Mouse (Mus musculus): ENCODE results near the gene Tbc1d32. TPM values are rescaled to one million over a fixed set of nuclear protein-coding genes. Genes with fewer than 3 reads are reported as not detected.

The Tbc1d32 gene
- polyA plus RNA-seq, 1 experiment from 2014 or later = 1.5 TPM

DNA sequence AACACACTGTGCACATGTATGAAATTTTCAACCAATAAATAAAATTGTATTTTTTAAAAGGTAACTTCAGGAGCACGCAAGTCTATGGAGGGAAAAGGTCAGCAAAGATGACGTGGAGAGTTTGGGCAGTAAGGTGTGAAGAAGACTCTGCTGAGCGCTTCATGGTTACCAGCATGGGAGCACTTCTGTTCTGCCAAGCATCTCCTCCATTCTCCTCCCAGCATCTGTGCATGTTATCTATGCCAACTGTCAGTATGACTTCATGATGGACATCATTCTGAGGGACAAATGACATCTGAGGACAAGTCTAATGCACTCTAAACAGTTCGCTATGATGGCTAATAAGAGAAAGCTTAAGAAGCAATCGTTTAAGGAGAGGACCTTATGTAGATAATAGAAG lies 91.3 kb downstream of the Tbc1d32 start:
- no peaks in the 10 kb centered on the region for H3K9me3 ChIP-seq (ENCODE audit: control insufficient read depth, low read length)
- WGBS = 89% methylated on average over 5 of the region's 5 CpGs
- no peaks in the 10 kb centered on the region for H3K27me3 ChIP-seq (replicated peaks; ENCODE audit: control insufficient read depth, insufficient read depth, low read length)
- H3K4me1 ChIP-seq (replicated peaks; ENCODE audit: control insufficient read depth, insufficient read depth, low read length) = no peaks in the 10 kb centered on the region
- no peaks in the 10 kb centered on the region for H3K36me3 ChIP-seq (ENCODE audit: control insufficient read depth, insufficient read depth, low read length)
- no peak overlapping the region for H3K27ac ChIP-seq (ENCODE audit: low read depth, low read length)
- ATAC-seq (replicated peaks; ENCODE audit: low FRiP score) (no peak), DNase-seq (ENCODE audit: low spot score) (no peak)
- H3K9ac ChIP-seq (ENCODE audit: low read depth, low read length) = no peak overlapping the region
- no peak overlapping the region for H3K4me2 ChIP-seq
- no peak overlapping the region for H3K4me3 ChIP-seq (ENCODE audit: low read depth, low read length)

DNA sequence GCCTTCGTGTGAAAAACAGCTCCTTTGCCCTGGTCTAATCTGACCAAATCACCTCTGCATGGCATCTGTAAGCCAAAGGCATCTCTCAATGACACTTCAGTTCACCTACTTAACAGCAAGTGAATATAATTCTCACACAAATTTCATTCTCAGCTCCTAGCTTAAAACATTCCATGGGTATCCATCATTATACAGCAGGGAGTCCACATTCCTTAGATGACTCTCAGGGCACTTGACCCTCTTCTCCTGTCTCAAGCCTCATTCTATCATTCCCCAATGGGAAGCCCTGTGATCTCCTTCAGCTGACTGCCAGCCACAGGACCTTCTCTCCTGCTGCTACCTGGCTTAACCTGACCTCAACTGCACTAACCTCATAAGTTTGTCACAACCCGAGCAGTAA lies 98.8 kb downstream of the Tbc1d32 start:
- no peak for ATAC-seq (replicated peaks; ENCODE audit: low FRiP score)
- Histone ChIP-seq H3K36me3 (ENCODE audit: control insufficient read depth, insufficient read depth, low read length) (no peaks in the 10 kb centered on the region), H3K4me3 (ENCODE audit: low read depth, low read length) (no peak overlapping the region), H3K9me3 (ENCODE audit: control insufficient read depth, low read length) (no peaks in the 10 kb centered on the region), H3K27ac (ENCODE audit: low read depth, low read length) (no peak overlapping the region), H3K27me3 (replicated peaks; ENCODE audit: control insufficient read depth, insufficient read depth, low read length) (no peaks in the 10 kb centered on the region), H3K9ac (ENCODE audit: low read depth, low read length) (no peak overlapping the region), H3K4me2 (no peak overlapping the region), H3K4me1 (replicated peaks; ENCODE audit: control insufficient read depth, insufficient read depth, low read length) (no peaks in the 10 kb centered on the region)
- DNase-seq (ENCODE audit: low spot score) = no peak
- WGBS = 92% methylated on average over 2 of the region's 2 CpGs

DNA sequence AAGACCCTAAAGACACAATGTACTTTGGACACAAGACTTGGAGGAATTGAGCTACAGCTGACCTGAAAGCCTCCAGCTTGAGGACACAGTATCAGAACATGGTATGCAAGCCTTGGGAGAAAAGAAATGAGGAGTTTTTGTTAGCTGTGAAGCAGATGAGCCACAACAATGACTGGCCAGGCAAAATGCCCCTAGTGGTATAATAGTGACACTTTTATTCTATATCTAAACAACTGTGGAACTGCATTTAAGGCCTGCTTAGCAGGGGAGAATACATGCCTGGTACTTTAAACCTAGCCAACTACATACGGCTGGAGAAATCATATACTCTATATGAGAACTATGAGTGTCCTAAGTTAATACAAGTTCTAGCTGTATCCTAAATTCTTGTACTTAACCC lies 101.5 kb downstream of the Tbc1d32 start:
- Histone ChIP-seq H3K4me3 (ENCODE audit: low read depth, low read length) (no peak overlapping the region), H3K4me2 (no peak overlapping the region), H3K9me3 (ENCODE audit: control insufficient read depth, low read length) (no peaks in the 10 kb centered on the region), H3K27me3 (replicated peaks; ENCODE audit: control insufficient read depth, insufficient read depth, low read length) (no peaks in the 10 kb centered on the region), H3K36me3 (ENCODE audit: control insufficient read depth, insufficient read depth, low read length) (no peaks in the 10 kb centered on the region), H3K4me1 (replicated peaks; ENCODE audit: control insufficient read depth, insufficient read depth, low read length) (no peaks in the 10 kb centered on the region), H3K9ac (ENCODE audit: low read depth, low read length) (no peak overlapping the region), H3K27ac (ENCODE audit: low read depth, low read length) (no peak overlapping the region)
- no peak for ATAC-seq (replicated peaks; ENCODE audit: low FRiP score)
- 82% methylated on average over 1 of the region's 1 CpGs for WGBS
- no peak for DNase-seq (ENCODE audit: low spot score)

DNA sequence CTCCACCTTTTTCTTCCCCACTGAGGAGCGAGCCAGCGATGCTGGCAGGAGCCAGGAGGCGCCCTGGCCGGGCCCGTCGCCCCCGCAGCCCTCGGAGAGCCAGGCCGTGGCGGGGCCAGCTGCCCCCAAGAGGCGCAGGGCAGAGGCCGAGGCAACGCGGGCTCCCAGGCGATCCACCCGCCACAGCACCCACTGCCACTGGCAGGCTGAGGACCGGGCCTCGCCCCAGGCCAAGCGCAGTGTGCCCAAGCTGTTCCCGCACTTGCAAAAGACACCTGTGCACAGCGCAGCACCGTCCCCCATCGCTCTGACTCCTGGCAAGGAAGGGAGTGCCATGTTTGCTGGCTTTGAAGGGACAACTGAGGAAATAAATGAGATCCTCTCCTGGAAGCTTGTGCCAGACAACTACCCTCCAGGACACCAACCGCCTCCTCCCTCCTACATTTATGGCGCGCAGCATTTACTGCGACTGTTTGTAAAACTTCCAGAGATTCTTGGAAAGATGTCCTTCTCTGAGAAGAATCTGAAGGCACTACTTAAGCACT lies 112.8 kb downstream of the Tbc1d32 start:
- H3K4me1 ChIP-seq (replicated peaks; ENCODE audit: control insufficient read depth, insufficient read depth, low read length) = no peaks in the 10 kb centered on the region
- peak overlapping the region; percentile 70 for H3K9ac ChIP-seq (ENCODE audit: low read depth, low read length)
- WGBS = 18% methylated on average over 27 of the region's 27 CpGs
- no peaks in the 10 kb centered on the region for H3K36me3 ChIP-seq (ENCODE audit: control insufficient read depth, insufficient read depth, low read length)
- no peak for DNase-seq (ENCODE audit: low spot score)
- ATAC-seq (replicated peaks; ENCODE audit: low FRiP score) = peak; percentile 70
- no peak overlapping the region for H3K27ac ChIP-seq (ENCODE audit: low read depth, low read length)
- H3K4me2 ChIP-seq = peak overlapping the region; percentile 69
- peak overlapping the region; percentile 65 for H3K4me3 ChIP-seq (ENCODE audit: low read depth, low read length)
- no peaks in the 10 kb centered on the region for H3K27me3 ChIP-seq (replicated peaks; ENCODE audit: control insufficient read depth, insufficient read depth, low read length)
- no peaks in the 10 kb centered on the region for H3K9me3 ChIP-seq (ENCODE audit: control insufficient read depth, low read length)

DNA sequence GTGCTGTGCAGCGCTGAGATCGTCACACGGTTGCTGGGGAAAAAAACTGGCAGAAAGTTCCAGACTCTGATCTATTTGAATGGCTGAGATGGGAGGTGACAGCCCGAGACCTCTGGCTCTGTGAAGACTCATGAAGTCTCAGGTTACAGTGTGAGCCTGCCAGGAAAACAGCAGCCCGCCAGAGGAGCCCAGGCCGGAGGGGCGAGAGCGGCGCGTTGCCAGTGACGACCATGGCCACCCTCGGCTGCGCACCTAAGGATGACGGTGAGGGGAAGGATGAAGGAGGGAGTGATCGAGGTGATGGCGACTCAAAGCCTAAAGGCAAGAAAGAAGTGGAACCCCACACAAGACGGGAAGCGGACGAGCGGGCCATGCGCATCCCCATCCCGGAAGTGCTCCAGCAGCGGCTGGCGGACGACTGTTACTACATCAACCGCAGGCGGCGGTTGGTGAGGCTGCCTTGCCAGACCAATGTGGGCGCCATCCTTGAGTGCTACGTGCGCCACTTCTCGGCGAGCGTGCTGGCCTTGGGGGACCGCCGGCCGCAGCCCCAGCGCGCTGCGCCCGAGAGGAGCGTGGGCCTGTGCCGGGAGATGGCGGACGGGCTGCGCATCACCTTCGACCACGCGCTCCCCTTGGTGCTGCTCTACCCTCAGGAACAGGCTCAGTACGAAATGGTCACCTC lies 113.4 kb downstream of the Tbc1d32 start:
- H3K9me3 ChIP-seq (ENCODE audit: control insufficient read depth, low read length) = no peaks in the 10 kb centered on the region
- H3K27ac ChIP-seq (ENCODE audit: low read depth, low read length) = no peak overlapping the region
- H3K4me1 ChIP-seq (replicated peaks; ENCODE audit: control insufficient read depth, insufficient read depth, low read length) = no peaks in the 10 kb centered on the region
- H3K4me2 ChIP-seq = peak overlapping the region; percentile 69
- peak overlapping the region; percentile 65 for H3K4me3 ChIP-seq (ENCODE audit: low read depth, low read length)
- peak; percentile 74 for DNase-seq (ENCODE audit: low spot score)
- no peaks in the 10 kb centered on the region for H3K36me3 ChIP-seq (ENCODE audit: control insufficient read depth, insufficient read depth, low read length)
- peak overlapping the region; percentile 70 for H3K9ac ChIP-seq (ENCODE audit: low read depth, low read length)
- H3K27me3 ChIP-seq (replicated peaks; ENCODE audit: control insufficient read depth, insufficient read depth, low read length) = no peaks in the 10 kb centered on the region
- WGBS = under 1% methylated on average over 43 of the region's 50 CpGs
- ATAC-seq (replicated peaks; ENCODE audit: low FRiP score) = peak; percentile 69

DNA sequence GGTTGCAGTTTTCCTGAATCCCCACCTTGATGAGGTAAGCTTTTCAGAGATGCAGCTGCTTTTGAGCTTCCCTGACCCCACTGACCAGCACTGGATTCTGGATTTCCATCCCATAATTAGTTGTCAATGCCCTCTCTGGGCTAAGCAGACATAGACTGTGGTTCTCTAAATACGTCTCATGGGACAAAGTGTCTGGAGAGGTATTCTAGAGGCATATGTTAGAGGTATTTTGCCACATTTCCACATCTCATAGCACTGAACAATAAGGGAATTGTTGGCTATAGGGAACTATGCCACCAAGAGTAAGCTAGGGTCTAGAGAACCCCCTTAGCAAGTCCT lies 121.5 kb downstream of the Tbc1d32 start:
- peak; percentile 49 for ATAC-seq (replicated peaks; ENCODE audit: low FRiP score)
- WGBS = 35% methylated on average over 1 of the region's 1 CpGs
- Histone ChIP-seq H3K4me2 (peak overlapping the region; percentile 67), H3K36me3 (ENCODE audit: control insufficient read depth, insufficient read depth, low read length) (no peaks in the 10 kb centered on the region), H3K27ac (ENCODE audit: low read depth, low read length) (no peak overlapping the region), H3K4me1 (replicated peaks; ENCODE audit: control insufficient read depth, insufficient read depth, low read length) (no peaks in the 10 kb centered on the region), H3K27me3 (replicated peaks; ENCODE audit: control insufficient read depth, insufficient read depth, low read length) (no peaks in the 10 kb centered on the region), H3K4me3 (ENCODE audit: low read depth, low read length) (peak overlapping the region; percentile 43), H3K9ac (ENCODE audit: low read depth, low read length) (peak overlapping the region; percentile 67), H3K9me3 (ENCODE audit: control insufficient read depth, low read length) (no peaks in the 10 kb centered on the region)
- DNase-seq (ENCODE audit: low spot score) = no peak

DNA sequence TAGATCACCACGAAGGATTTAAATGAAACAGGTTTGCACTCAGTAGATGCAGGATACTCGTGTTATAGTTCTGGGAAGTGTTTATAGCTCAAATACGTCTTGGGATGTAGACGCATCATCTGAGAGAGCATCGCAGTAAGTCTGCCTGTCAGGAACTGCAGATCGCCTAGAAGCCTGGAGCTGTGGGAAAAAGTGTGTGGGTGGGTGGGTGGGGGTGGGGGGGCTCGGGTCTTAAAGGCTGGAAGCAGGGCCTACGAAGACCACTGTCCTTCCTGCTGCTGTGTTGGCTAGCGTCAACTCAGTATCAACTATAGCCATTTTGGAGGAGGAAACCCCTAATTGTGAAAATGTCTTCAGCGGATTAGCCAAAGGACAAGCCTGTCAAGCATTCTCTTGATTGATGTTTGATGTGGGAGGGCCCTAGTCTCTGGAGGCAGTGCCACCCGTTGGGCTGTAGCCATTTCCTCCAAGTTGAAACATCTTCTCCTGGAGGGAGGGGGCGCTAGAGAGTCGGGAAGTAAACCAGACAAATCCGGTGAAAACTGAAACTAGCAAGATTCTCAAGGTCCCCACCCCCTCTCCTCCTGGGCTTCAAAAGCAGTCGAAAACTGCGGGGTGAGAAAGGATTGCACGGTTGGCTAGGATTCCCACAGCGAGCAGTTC lies 122.0 kb downstream of the Tbc1d32 start, which contains the start of gene Msl3l2:
Gene Msl3l2, plus strand, starts transcription at position 585 of the 663 bp plus-strand sequence.
- 28% methylated on average over 18 of the region's 18 CpGs for WGBS
- H3K4me2 ChIP-seq = peak within 1 kb of the TSS; percentile 67
- peak within 1 kb of the TSS; percentile 43 for H3K4me3 ChIP-seq (ENCODE audit: low read depth, low read length)
- H3K27ac ChIP-seq (ENCODE audit: low read depth, low read length) = no peak within 1 kb of the TSS
- H3K27me3 ChIP-seq (replicated peaks; ENCODE audit: control insufficient read depth, insufficient read depth, low read length) = no peaks in the 10 kb centered on the region
- no peaks in the 10 kb centered on the region for H3K9me3 ChIP-seq (ENCODE audit: control insufficient read depth, low read length)
- no peaks in the 10 kb centered on the region for H3K4me1 ChIP-seq (replicated peaks; ENCODE audit: control insufficient read depth, insufficient read depth, low read length)
- DNase-seq (ENCODE audit: low spot score) (peak; percentile 70), ATAC-seq (replicated peaks; ENCODE audit: low FRiP score) (peak; percentile 89)
- H3K36me3 ChIP-seq (ENCODE audit: control insufficient read depth, insufficient read depth, low read length) = no peaks in the 10 kb centered on the region
- H3K9ac ChIP-seq (ENCODE audit: low read depth, low read length) = peak within 1 kb of the TSS; percentile 67

DNA sequence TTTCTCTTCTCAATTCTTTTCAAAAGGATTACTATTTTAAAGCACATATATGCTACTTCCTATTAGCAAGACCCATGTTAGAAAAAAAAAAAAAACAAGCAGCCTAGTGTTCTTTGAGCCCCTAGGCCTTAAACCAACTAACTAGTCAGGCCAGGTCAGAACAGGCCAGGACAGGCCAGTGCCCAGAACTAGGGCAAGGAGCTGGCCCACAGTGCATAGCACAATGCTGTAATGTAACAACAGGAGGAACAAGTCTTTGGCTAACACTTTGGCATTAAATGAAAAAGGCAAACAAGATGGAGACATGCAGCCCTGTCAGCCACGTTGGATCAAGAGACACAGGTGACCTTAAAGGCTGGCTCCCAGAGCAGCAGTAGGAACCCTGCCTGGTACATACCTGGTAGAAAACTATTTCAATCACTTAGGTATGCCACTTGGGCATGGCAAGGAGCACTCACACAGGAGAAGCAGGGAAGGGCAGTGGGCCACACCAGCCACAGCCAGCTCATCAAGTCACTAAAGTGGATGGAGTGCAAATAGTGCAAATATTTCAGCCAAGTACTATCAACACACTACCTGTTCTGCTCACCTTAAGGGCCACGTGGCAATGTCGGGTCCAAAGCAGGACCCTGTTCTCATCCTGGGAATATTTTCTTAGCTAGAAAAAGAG lies 128.7 kb downstream of the Tbc1d32 start:
- Histone ChIP-seq H3K9me3 (ENCODE audit: control insufficient read depth, low read length) (no peaks in the 10 kb centered on the region), H3K9ac (ENCODE audit: low read depth, low read length) (no peak overlapping the region), H3K4me2 (no peak overlapping the region), H3K4me3 (ENCODE audit: low read depth, low read length) (no peak overlapping the region), H3K4me1 (replicated peaks; ENCODE audit: control insufficient read depth, insufficient read depth, low read length) (no peaks in the 10 kb centered on the region), H3K36me3 (ENCODE audit: control insufficient read depth, insufficient read depth, low read length) (no peaks in the 10 kb centered on the region), H3K27ac (ENCODE audit: low read depth, low read length) (no peak overlapping the region), H3K27me3 (replicated peaks; ENCODE audit: control insufficient read depth, insufficient read depth, low read length) (no peaks in the 10 kb centered on the region)
- ATAC-seq (replicated peaks; ENCODE audit: low FRiP score) = no peak
- no peak for DNase-seq (ENCODE audit: low spot score)
- WGBS = 81% methylated on average over 3 of the region's 3 CpGs

Data from liver, embryonic 11.5 days (tissue).